Mouse (Mus musculus): ENCODE results near the gene Lce3d. TPM values are rescaled to one million over a fixed set of nuclear protein-coding genes. Genes with fewer than 3 reads are reported as not detected.

Gene Lce3d
- polyA plus RNA-seq, 1 experiment from 2014 or later, result not detected

DNA sequence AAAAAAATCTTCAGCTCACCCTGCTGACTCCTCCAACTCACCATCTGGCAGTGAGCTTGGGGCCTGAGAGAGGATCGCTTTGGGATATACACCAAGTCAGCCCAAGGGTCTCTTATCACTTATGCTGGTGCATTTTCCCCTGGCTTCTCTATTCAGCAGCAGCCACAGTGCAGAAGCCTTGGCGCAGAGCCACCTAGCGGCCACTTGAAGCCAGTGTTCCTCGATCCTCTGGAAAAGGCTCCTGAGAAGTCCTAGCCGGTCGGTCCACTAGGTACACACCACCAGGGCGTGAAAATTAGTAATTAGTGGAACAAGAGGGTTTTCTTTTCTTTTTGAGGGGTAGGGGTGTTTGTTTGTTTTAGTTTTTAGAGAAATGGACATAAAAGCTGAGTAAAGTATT, 41.5 kb downstream of the Lce3d start:
- 3% methylated on average over 7 of the region's 7 CpGs for WGBS
- H3K4me2 ChIP-seq (ENCODE audit: low read depth, low read length), result no peak overlapping the region
- H3K4me3 ChIP-seq (ENCODE audit: low read length), result no peak overlapping the region
- H3K27ac ChIP-seq (ENCODE audit: low read length), result no peak overlapping the region
- H3K9me3 ChIP-seq (replicated peaks; ENCODE audit: control insufficient read depth, low read length), result no peaks in the 10 kb centered on the region
- no peaks in the 10 kb centered on the region for H3K4me1 ChIP-seq (ENCODE audit: control insufficient read depth, insufficient read depth, low read length)
- ATAC-seq (replicated peaks; ENCODE audit: extremely low read depth, insufficient read depth, low FRiP score), result peak; percentile 70
- H3K27me3 ChIP-seq (ENCODE audit: control insufficient read depth, insufficient read depth, low read length), result no peaks in the 10 kb centered on the region
- no peaks in the 10 kb centered on the region for H3K36me3 ChIP-seq (ENCODE audit: control insufficient read depth, insufficient read depth)
- H3K9ac ChIP-seq (ENCODE audit: low read length), result no peak overlapping the region

DNA sequence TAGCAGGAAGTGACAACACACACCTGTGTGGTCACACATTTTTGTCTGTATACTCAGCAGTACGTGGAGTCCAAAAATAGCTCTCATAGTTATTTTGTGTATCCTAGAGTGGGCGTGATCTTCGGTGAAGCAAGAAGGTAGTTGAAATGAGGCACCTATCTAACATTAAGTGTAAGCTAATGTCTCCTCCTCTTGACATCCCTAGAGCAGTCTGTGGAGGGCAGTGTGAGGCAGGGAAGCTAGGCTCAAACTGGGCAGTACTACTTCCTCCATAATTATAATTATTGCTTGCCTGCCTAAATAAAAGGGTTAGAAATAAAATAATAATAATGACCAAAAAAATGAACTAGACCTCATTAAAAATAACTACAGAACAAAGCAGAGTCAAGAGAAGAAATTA, 43.4 kb downstream of the Lce3d start:
- Histone ChIP-seq H3K36me3 (ENCODE audit: control insufficient read depth, insufficient read depth) (no peaks in the 10 kb centered on the region), H3K27me3 (ENCODE audit: control insufficient read depth, insufficient read depth, low read length) (no peaks in the 10 kb centered on the region), H3K4me2 (ENCODE audit: low read depth, low read length) (no peak overlapping the region), H3K9ac (ENCODE audit: low read length) (no peak overlapping the region), H3K4me3 (ENCODE audit: low read length) (no peak overlapping the region), H3K9me3 (replicated peaks; ENCODE audit: control insufficient read depth, low read length) (no peaks in the 10 kb centered on the region), H3K4me1 (ENCODE audit: control insufficient read depth, insufficient read depth, low read length) (no peaks in the 10 kb centered on the region), H3K27ac (ENCODE audit: low read length) (no peak overlapping the region)
- no peak for ATAC-seq (replicated peaks; ENCODE audit: extremely low read depth, insufficient read depth, low FRiP score)
- WGBS, result 51% methylated on average over 3 of the region's 3 CpGs

DNA sequence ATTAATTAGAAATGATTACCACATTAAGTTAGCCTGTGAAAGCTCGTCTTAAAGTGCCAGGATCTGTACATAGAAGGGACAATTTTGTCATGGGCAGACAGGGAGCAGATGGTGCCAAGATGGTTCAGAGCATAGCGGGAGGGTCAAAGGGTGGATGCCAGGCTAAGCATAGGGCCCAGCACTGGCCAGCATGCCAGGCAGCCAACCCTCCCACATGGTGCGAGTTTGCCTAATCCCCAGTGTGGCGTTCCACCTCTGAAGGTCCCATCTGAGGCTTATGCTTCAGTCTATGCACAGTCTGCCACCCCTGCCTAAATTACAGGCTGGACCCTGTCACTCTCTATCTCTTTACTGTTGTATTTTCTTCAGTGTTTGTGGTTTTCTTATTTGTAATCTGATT, 45.7 kb downstream of the Lce3d start:
- no peaks in the 10 kb centered on the region for H3K36me3 ChIP-seq (ENCODE audit: control insufficient read depth, insufficient read depth)
- WGBS, result 64% methylated on average over 4 of the region's 4 CpGs
- H3K4me1 ChIP-seq (ENCODE audit: control insufficient read depth, insufficient read depth, low read length), result no peaks in the 10 kb centered on the region
- H3K9ac ChIP-seq (ENCODE audit: low read length), result no peak overlapping the region
- H3K27ac ChIP-seq (ENCODE audit: low read length), result no peak overlapping the region
- no peak overlapping the region for H3K4me2 ChIP-seq (ENCODE audit: low read depth, low read length)
- no peak overlapping the region for H3K4me3 ChIP-seq (ENCODE audit: low read length)
- no peak for ATAC-seq (replicated peaks; ENCODE audit: extremely low read depth, insufficient read depth, low FRiP score)
- no peaks in the 10 kb centered on the region for H3K27me3 ChIP-seq (ENCODE audit: control insufficient read depth, insufficient read depth, low read length)
- H3K9me3 ChIP-seq (replicated peaks; ENCODE audit: control insufficient read depth, low read length), result no peaks in the 10 kb centered on the region

Other genes with a start within 250 kb of the Lce3d start
- not detected in 2 replicates for gene Lce1e, start 248.3 kb upstream of the Lce3d start, polyA plus RNA-seq (2015; fragmentation: Nextera tagmentation; extraction: Ambion mirVana)
- not detected in 2 replicates for gene Lce1f, start 237.0 kb upstream of the Lce3d start, polyA plus RNA-seq (2015; fragmentation: Nextera tagmentation; extraction: Ambion mirVana)
- gene Gm38119, start 218.3 kb upstream of the Lce3d start, polyA plus RNA-seq (2015; fragmentation: Nextera tagmentation; extraction: Ambion mirVana), result not detected in 2 replicates
- 0.16 TPM in 1 of 2 replicates, not detected in the other for gene Lce1g, start 205.1 kb upstream of the Lce3d start, polyA plus RNA-seq (2015; fragmentation: Nextera tagmentation; extraction: Ambion mirVana)
- gene Lce1h, start 192.3 kb upstream of the Lce3d start, polyA plus RNA-seq (2015; fragmentation: Nextera tagmentation; extraction: Ambion mirVana), result not detected in 2 replicates
- not detected in 2 replicates for gene Lce1i, start 178.5 kb upstream of the Lce3d start, polyA plus RNA-seq (2015; fragmentation: Nextera tagmentation; extraction: Ambion mirVana)
- not detected in 2 replicates for gene Lce1j, start 166.9 kb upstream of the Lce3d start, polyA plus RNA-seq (2015; fragmentation: Nextera tagmentation; extraction: Ambion mirVana)
- not detected in 2 replicates for gene Lce1k, start 149.5 kb upstream of the Lce3d start, polyA plus RNA-seq (2015; fragmentation: Nextera tagmentation; extraction: Ambion mirVana)
- 0.08 TPM in 1 of 2 replicates, not detected in the other for gene Kprp, start 130.1 kb upstream of the Lce3d start, polyA plus RNA-seq (2015; fragmentation: Nextera tagmentation; extraction: Ambion mirVana)
- gene Lce1l, start 106.1 kb upstream of the Lce3d start, polyA plus RNA-seq (2015; fragmentation: Nextera tagmentation; extraction: Ambion mirVana), result not detected in 2 replicates
- not detected in 2 replicates for gene 2310050C09Rik, start 87.2 kb upstream of the Lce3d start, polyA plus RNA-seq (2015; fragmentation: Nextera tagmentation; extraction: Ambion mirVana)
- not detected in 2 replicates for gene Lce3a, start 31.2 kb upstream of the Lce3d start, polyA plus RNA-seq (2015; fragmentation: Nextera tagmentation; extraction: Ambion mirVana)
- gene Lce3b, start 24.4 kb upstream of the Lce3d start, polyA plus RNA-seq (2015; fragmentation: Nextera tagmentation; extraction: Ambion mirVana), result not detected in 2 replicates
- gene Lce3c, start 12.9 kb upstream of the Lce3d start, polyA plus RNA-seq (2015; fragmentation: Nextera tagmentation; extraction: Ambion mirVana), result not detected in 2 replicates
- not detected in 2 replicates for gene Lce3e, start 9.7 kb downstream of the Lce3d start, polyA plus RNA-seq (2015; fragmentation: Nextera tagmentation; extraction: Ambion mirVana)
- not detected in 2 replicates for gene Lce3f, start 34.8 kb downstream of the Lce3d start, polyA plus RNA-seq (2015; fragmentation: Nextera tagmentation; extraction: Ambion mirVana)
- gene Crct1, start 58.3 kb downstream of the Lce3d start, polyA plus RNA-seq (2015; fragmentation: Nextera tagmentation; extraction: Ambion mirVana), result 0.28 TPM in 1 of 2 replicates, not detected in the other
- gene Lce1m, start 61.7 kb downstream of the Lce3d start, polyA plus RNA-seq (2015; fragmentation: Nextera tagmentation; extraction: Ambion mirVana), result not detected in 2 replicates
- not detected in 2 replicates for gene Gm4858, start 111.4 kb downstream of the Lce3d start, polyA plus RNA-seq (2015; fragmentation: Nextera tagmentation; extraction: Ambion mirVana)
- 0.08 TPM in 1 of 2 replicates, not detected in the other for gene Crnn, start 187.4 kb downstream of the Lce3d start, polyA plus RNA-seq (2015; fragmentation: Nextera tagmentation; extraction: Ambion mirVana)
- not detected in 2 replicates for gene Flg2, start 239.9 kb downstream of the Lce3d start, polyA plus RNA-seq (2015; fragmentation: Nextera tagmentation; extraction: Ambion mirVana)

Data from heart, embryonic 16.5 days (tissue).